Mouse (Mus musculus): ENCODE results near the gene Rad51b.

The Rad51b gene

DNA sequence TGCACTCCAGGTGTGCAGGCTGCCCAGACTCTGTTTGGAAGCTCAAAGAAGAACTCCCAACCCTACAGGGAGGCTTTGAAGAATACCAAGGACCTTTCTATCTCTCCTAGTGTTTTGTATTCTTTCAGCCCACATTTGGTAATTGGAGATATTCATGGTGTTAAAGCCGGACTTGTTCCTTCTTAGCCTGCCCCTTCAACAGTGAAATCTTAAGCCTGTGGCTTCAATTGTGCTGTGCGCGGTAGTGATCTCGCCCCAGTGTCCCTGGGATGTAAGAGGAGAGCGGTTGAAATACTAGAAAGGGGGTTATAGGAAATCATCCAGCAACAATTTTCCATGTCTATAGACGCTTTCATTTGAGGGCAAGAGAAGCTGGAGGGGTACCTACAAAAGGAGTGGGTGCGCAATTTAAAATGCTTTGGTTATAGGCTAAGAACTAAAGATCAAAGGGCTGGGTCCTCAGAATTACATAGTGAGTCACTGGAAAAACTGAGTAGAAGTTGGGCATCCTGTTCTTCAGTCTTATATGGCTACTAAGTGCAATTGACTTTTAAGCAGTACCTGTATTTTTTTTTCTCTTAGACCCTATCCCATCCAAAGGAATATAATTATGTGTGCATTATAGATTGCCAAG is 253.1 kb downstream of the Rad51b start:
- in situ Hi-C loops (cut with MboI; ENCODE audit: unreplicated experiment in 2 of 2): loop anchor here in 1 of 2 experiments (10.0 kb wide), 1 partner anchor 185 kb away; no protein-coding TSS in a partner anchor

DNA sequence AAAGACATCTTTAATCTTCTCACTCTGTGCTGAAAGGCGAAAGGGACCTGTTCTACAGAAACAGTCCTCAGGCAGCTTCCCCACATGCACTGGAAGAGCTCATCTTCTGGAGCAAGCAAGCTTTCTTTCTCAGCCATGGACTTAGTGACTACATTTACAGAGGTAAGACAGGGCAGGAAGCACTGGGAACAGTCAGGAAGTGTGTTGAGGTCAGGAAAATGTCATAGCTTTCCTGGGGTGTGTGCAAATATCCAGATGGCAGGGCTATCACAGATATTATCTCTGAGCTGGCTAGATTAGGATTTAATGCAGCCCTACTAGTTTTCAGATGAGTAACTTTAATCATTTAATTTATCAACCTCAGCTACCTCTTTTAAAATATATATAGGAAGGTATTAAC is 254.2 kb downstream of the Rad51b start:
- in situ Hi-C loops (cut with MboI; ENCODE audit: unreplicated experiment in 2 of 2): loop anchor here in 1 of 2 experiments (10.0 kb wide), 1 partner anchor 186 kb away; no protein-coding TSS in a partner anchor

DNA sequence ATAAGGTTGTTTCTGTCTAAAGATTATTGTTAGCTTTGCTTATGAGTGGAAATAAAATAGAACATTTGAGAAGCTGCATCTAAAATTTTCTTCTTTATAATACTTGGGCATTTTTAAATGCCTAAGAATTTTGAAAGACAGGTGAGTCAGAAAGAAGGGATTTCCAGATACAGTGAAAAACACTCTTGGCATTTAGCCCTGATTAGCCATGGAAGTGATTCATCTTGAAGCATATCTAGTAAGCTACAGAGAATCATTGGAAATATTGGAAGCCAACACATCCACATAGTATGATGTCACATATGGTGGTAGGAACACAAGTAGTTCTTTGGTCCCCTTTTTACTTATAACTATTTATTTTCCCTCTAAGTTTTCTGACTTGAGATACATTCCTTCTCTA is 256.0 kb downstream of the Rad51b start:
- in situ Hi-C loops (cut with MboI; ENCODE audit: unreplicated experiment in 2 of 2): loop anchor here in 1 of 2 experiments (10.0 kb wide), 1 partner anchor 188 kb away; no protein-coding TSS in a partner anchor

DNA sequence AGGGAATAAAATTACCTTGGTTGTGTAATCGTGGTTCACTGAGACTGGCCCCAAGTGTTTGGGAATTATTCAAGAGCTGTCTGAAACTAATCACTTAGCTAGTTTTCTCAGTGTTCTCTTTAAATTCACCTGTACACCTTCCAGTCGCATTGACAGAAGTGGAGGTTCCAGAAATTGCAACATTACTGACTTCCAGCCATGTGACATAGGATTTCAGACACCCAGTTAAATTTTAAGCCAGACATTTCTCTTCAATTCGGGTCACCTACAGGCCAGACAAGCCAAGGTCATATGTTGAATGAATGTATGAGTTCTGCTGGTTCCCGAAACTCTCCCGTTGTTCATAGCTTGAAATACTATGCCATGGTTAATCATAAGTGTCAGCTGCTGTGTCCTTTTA is 260.8 kb downstream of the Rad51b start:
- in situ Hi-C loops (cut with MboI; ENCODE audit: unreplicated experiment in 2 of 2): loop anchor here in 1 of 2 experiments (10.0 kb wide), 1 partner anchor 193 kb away; no protein-coding TSS in a partner anchor

DNA sequence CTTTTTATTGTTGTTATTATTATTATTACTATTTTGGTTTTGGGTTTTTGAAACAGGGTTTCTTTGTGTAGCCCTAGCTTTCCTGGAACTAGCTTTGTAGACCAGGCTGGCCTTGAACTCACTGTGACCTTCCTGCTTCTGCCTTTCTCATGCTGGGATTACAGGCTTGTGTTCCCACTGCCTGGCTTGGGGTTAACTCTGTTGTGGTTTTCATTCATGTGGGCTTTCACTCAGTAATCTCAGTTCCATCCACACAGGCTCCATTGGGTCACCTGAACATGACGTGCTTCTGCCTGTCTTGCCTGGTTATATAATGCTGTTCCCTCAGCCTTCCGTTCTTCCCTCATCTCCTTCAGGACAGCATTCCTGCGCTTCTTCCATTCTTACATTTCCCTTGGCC is 261.6 kb downstream of the Rad51b start:
- in situ Hi-C loops (cut with MboI; ENCODE audit: unreplicated experiment in 2 of 2): loop anchor here in 1 of 2 experiments (10.0 kb wide), 1 partner anchor 194 kb away; no protein-coding TSS in a partner anchor

DNA sequence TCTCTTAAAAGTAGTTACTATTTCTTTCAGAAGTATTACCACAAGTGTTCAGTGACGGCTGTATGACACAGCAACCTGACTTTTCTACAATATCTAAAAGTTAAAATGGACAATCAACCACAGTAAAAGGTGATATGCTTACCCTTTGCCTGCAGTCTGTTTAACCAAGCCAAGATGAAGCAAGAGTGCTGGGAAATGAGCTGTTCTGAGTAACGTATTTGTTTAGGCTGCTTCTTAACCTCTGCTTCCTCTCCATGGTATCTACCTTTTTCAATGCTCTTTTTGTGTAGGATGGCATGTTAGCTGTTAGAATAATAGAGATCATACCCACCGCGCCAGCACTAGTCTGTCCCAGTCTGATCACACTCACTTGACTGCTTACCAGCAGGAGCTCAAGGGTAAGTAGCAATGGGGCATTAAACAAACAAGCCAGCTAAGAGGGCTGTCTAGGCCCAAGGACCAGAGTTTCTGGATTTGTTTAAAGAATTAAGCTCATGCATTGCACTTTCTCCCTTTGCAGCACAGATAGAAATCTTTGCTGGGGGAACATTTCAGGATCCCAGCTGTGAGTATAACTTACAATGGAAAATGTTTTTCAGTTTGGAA is 262.4 kb downstream of the Rad51b start:
- in situ Hi-C loops (cut with MboI; ENCODE audit: unreplicated experiment in 2 of 2): loop anchor here in 1 of 2 experiments (10.0 kb wide), 1 partner anchor 195 kb away; no protein-coding TSS in a partner anchor

DNA sequence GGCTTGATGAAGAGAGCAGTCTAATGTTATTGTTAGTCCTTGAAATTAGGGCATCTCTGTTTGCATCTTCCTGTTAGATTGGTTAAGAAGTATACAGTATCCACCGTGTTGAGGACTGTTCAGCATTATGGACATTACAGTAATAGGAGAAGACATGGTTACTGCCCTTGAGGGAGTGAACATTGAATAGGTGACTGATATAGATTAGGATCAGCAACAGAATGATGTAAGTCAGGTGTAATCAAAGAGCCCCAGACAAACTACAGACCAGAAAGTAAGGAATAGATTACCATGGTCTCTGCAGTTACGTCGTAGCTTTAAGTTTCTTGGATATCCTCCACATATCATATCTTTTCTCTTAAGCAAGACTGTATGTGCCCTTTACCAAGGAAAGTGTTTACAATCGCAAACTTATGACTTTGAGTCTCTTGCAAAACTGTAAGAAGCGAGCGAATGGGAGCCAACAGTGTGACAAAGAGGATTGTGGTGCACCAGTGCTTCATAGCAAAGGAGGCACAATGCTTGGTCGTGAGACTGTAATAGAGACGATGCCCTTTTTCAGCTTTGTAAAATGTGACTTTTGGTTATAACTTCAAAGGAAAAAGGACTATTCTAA is 263.1 kb downstream of the Rad51b start:
- in situ Hi-C loops (cut with MboI; ENCODE audit: unreplicated experiment in 2 of 2): no loop called here

DNA sequence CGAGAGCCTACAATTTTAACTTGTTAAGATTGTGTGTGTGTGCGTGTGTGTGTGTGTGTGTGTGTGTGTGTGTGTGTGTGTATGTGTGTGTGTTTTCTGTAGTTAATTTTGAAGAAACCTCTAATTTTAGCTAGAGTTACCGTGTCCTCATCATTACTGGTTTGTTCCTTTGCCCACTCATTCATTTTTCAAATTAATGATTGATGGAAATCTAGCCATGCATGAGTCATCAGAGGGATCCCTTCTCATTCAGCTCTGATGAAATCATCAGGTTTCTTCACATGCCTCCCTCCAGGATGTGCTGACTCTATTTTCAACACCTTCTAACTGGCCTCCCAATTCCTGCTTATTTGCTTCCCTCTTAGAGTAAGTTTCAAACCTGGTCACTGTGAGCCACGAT is 263.8 kb downstream of the Rad51b start:
- in situ Hi-C loops (cut with MboI; ENCODE audit: unreplicated experiment in 2 of 2): no loop called here

DNA sequence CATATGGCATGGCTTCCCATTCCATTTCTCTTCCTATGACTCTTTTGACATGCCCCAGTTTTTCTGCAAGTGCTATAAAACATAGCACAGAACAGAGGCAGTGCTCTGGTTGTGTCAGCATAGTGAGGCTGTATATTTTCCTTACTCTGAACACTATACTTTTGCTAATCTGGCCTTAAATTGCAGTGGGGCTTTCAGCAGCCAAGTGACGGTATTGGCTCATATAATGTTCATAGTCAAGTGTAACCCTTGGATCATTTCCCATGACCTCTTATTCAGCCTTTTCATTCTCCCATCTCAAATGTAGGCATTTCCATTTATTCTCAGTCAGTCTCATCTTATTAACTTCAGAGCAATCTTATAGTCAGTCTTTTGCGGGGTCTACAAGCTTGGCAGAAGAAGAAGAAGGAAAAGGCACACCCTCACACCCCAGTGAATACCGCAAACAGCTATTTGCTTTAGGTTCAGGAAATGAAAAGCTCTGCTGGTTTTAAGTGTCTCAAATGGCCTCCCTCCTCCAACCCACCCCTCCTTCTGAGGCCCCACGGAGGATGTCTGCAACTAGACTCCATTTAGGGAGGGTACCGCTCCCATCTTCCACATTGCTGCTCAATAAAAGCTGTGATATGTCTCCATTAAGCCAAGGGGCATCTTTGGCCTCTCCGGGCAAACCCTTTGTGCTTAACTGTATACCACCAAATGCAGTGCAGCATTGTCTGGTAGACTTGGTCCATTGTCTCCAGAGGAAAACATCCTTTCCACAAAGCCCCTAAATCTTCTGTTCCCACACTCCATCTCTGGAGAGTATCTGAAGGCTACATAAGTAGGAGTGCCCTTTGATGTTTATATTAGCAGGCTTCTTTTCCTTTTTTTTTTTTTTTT is 277.3 kb downstream of the Rad51b start:
- in situ Hi-C loops (cut with MboI; ENCODE audit: unreplicated experiment in 2 of 2): loop anchor here (5.0 to 25.0 kb wide), 4 partner anchors 217 to 1313 kb away; partner anchors contain the start of gene Rdh11 (in 1 of the 2)

DNA sequence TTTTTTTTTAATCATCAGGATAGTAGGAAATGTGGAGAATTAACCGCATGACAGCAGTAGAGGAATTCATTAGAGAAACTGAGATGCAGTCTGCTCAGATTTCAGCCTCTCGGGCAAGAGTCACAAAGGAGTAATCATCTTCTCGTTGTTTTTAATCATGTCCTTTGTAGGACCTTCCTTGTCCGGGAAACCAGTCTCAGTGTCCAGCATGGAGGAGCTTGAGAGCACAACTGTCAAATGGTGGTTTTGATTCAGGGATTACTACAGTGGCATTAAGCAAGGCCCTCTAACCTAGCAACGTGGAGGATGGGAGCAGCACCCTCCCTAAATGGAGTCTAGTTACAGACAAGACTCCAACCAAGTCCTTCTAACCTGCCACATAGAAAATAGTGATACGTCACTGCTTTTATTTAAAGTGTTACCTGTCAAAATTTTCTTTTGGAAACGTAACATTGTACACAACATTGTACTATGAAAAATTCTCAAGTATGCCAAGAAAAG is 278.0 kb downstream of the Rad51b start:
- in situ Hi-C loops (cut with MboI; ENCODE audit: unreplicated experiment in 2 of 2): loop anchor here (25.0 kb wide), 3 partner anchors 388 to 1312 kb away; partner anchors contain the start of gene Rdh11 (in 1 of the 2)

DNA sequence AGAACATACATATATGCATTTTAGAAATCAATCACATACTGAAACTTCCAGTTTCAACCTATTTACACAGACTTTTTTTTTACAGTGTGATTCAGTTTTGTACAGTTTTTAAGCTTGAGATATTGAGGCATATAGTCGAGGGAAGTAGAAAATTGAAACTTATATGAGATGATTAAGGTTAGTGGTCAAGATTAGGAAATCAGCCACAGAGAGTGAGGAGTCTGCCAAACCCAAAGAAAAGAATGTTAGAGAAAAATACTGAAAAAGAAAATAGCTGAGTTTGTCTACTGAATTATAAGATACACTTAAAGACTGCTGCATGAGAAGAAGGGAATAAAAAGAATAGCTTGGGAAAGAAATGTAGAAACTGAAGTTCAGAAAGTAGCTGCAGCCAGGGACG is 280.4 kb downstream of the Rad51b start:
- in situ Hi-C loops (cut with MboI; ENCODE audit: unreplicated experiment in 2 of 2): loop anchor here (25.0 kb wide), 3 partner anchors 390 to 1310 kb away; partner anchors contain the start of gene Rdh11 (in 1 of the 2)

DNA sequence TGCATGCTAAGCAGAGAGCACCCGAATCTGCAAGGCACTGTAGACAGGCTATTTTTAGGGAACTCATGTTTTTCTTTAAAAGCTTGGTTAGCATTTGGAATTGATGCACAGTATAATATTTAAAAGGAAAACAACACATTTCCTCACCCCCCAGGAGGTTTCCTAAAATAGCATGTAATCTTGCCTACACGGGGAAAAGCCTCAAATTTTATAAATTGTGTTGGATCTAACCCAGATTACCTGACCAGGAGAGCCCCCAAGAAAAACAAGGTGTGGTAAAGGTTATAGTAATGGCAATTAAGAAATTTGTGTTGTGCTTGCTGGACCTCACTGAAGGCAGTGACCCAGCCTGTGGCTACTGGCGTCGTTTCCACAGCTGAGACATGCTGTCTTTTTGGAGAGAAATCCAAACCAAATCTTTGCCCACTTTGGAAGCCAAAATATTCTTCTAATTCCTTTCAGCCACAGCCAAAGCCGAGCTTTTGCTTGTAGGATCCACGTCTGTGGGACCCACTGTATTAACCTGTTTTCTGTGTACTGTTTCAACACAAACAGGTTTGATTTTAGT is 282.0 kb downstream of the Rad51b start:
- in situ Hi-C loops (cut with MboI; ENCODE audit: unreplicated experiment in 2 of 2): loop anchor here (25.0 kb wide), 3 partner anchors 392 to 1308 kb away; partner anchors contain the start of gene Rdh11 (in 1 of the 2)

DNA sequence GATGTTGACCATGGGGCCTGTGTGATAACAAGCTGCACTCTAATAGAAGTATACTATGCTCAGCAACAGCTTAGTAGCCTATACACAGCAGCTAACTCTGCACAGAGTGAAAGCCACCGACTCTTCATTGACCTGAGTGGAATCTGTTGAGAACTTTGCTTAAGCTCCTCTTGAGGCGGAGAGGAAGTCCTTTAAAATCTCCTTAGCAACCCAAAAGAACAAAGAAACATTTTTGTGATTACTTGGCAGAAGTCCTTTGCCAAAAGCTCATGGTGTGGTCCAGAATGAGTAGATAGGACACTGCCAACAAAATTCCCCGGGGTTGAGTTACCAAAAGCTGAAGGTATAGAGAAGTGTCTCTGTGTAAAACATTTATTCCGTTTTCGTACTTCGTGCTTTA is 282.8 kb downstream of the Rad51b start:
- in situ Hi-C loops (cut with MboI; ENCODE audit: unreplicated experiment in 2 of 2): loop anchor here (25.0 kb wide), 3 partner anchors 393 to 1307 kb away; partner anchors contain the start of gene Rdh11 (in 1 of the 2)

DNA sequence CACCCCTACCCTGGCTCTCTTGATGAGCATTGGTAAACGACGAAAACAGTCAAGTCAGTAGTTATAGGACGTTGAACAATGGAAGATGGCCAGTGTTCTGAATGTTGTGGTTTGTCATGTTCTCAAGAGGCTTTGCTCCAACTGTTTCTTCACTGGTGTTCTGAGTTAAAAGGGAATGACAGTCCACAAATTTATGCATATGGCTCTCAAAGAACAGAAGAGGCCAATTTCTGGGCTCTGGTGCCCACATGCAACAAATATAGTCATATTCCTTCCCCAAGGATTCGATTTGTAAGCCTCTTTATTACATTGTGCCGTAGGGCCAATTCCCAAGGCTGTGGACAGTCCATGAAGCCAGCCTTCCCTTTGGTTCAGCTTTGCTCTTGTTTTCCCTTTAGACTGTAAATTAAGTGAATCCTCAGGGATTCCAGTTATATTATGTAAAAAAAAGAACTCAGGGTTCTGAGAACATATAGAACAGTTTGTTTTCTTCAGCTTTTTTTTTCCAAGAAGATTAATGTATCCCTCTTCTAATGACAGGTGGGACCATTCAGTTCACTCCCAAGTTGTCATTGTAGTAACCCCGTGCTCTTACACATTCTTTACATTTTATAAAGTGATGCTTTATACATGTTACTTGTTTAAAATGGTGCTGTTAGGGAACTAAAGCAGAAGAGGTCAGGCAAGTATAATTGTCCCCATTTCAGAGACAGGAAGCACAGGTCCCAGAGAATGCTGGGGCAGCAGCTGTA is 287.6 kb downstream of the Rad51b start:
- in situ Hi-C loops (cut with MboI; ENCODE audit: unreplicated experiment in 2 of 2): loop anchor here (25.0 kb wide), 3 partner anchors 397 to 1303 kb away; partner anchors contain the start of gene Rdh11 (in 1 of the 2)

DNA sequence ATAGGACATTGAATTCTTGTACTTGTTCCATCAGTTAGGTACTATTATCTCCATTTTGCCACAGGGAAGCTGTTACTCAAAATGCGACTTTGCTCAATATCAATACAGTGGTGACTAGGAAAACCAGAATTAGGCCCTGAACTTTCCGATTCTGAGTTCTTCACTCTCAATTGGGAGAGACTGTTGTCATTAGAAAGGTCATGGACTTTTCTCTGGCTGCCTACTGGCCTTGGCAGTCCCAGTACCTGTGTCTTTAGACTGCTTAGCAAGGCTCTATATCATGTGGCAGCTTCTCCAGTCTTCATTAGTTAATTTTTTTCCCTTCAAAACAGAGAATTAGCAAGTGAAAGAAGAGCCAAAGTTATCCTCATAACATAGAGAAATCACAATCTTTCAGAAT is 288.3 kb downstream of the Rad51b start:
- in situ Hi-C loops (cut with MboI; ENCODE audit: unreplicated experiment in 2 of 2): loop anchor here (25.0 kb wide), 3 partner anchors 398 to 1302 kb away; partner anchors contain the start of gene Rdh11 (in 1 of the 2)

DNA sequence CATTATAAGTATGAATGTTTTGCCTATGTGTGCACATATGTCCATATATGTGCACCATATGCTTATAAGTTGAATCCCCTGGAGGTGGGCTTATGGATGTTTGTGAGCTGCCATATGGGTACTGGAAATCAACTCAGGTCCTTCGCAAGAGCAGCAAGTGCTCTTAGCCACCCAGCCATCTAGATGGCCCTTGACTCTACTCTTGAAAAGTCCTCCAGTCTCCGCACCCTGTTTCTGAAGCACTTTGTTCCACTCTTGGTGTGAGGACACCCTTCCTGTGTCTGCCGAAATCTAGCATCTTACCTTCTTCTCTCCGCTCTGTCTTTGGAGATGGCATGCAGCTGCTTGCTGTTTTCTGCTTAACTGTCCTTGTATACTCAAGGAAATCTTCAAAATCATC is 291.7 kb downstream of the Rad51b start:
- in situ Hi-C loops (cut with MboI; ENCODE audit: unreplicated experiment in 2 of 2): loop anchor here (25.0 kb wide), 3 partner anchors 402 to 1298 kb away; partner anchors contain the start of gene Rdh11 (in 1 of the 2)

DNA sequence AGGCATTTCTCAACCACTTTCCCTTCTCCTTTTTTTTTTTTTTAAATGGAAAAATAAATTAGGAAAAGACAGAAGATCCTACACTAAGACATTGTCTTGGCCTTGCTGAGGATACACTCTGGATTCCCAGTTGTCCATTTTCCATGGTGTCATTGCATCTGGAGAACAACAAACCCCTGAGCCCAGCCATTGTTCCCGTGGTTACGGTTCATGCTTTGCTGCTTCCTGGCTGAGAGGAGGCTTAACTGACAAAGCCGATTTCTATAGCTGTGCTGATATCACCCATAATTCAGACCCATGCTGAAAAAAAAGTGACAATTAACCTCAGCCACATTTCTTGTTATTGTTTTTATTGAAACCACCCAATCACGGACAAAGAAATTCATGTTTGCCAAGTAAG is 295.1 kb downstream of the Rad51b start:
- in situ Hi-C loops (cut with MboI; ENCODE audit: unreplicated experiment in 2 of 2): loop anchor here (25.0 kb wide), 3 partner anchors 405 to 1295 kb away; partner anchors contain the start of gene Rdh11 (in 1 of the 2)

DNA sequence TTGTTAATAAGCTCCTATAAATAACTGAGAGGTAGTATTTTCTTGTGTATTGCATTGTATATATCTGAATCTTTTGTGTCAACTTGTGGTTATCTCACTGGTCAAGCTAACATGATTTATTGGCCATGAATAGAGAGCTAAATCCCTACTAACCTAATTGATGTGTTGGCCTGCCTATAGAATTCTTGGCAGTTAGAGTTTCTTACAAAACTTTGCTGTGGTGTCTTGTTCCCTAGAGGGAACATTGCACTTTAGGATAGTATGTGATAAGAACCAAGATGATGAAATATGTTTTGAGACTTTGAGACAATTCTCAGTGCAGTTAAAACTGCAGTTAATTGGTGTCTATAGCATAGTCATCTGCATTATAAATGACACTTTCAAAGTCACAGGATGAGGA is 299.8 kb downstream of the Rad51b start:
- in situ Hi-C loops (cut with MboI; ENCODE audit: unreplicated experiment in 2 of 2): loop anchor here (25.0 kb wide), 3 partner anchors 410 to 1290 kb away; partner anchors contain the start of gene Rdh11 (in 1 of the 2)

Measured in v-Abl transformed pro-B cells (cell line).